Mouse (Mus musculus): Measurements from ENCODE around the gene Pgam5.

The Pgam5 gene

DNA sequence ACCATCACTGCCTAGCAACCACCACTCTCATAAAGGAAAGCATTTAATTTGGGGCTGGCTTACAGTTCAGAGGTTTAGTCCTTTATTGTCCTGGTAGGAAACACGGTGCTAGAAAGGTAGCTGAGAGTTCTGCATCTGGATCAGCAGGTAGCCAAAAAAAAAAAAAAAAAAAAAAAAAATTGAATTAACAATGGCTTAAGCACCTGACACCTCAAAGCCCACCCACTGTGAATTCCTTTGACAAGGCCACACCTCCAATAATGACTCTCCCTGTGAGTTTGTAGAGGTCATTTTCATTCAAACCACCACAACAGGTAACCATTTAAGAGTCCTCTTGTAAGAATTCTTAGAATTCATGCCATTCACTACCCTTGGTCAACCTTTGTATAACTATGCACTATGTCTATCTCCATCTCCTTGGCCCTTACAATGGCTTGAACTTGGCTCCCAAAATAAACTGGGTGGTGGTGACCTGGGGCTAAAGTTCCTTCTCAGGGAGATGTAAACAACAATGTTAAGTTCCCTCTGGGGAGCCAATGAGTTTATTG, 42.3 kb downstream of the Pgam5 start:
- DNase-seq: no peak

DNA sequence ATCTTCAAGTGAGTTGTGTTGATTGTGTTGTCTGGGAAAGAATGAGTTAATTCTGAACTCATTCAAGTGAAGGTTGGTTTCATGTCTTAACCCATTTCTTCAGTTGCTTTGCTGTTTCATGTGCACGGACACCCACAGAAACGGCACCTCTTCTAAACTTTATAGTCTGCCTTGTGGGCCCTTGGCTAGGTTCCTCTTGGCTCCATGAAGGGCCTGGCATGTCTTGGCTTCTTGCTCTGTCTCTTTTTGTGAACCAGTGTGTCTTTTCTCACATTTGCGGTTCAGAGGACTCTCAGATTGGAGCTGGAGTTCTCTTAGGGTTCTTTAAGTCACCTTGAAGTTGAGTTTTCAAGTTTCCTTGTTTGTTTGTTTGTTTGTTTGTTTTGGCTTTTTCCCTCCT, 44.7 kb downstream of the Pgam5 start:
- no peak for DNase-seq

- DNase-seq: no peak
Observed at GRCm38 (mm10) chr5:110222757-110223156, 47.0 kb downstream of the Pgam5 start.

GRCm38 (mm10) chr5:110220331-110220730, 49.4 kb downstream of the Pgam5 start:
- DNase-seq: no peak

GRCm38 (mm10) chr5:110216780-110217179, 52.9 kb downstream of the Pgam5 start:
- no peak for DNase-seq

DNA sequence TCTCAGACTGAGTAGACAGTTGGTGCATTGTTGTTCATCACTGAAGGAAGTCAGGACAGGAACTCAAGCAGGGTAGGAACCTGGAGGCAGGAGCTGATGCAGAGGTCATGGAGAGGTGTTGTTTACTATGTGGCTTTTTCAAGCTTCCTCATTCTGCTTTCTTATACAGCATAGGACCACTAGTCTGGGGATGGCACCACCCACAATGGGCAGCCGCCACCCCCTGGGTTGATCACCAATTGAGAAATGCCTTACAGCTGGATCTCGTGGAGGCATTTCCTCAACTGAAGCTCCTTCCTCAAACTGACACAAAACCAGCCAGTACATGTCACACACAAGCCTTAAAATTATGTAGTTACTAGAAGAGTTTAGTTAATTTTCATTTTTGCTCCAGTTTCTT, 58.4 kb downstream of the Pgam5 start:
- DNase-seq: no peak

All from kidney, postnatal 14 days (tissue).